Mouse (Mus musculus) lung, embryonic 16.5 days (tissue): ENCODE measurements at regions not wholly inside any gene's neighbourhood (a gene's known extent, or its start where the extent isn't known, plus 50 kb on each side); places are given as distances from the start of the nearest gene placed in this dataset.

ENCODE experiments used
- ATAC-seq: fragments of 200-750 bp; cut with Nextera tagmentation; 2 replicates; pipeline ENCODE4 v1.8.0; 2017; ENCODE audit warnings: low read depth, mild to moderate bottlenecking, moderate library complexity
- H3K27ac ChIP-seq: fragments of 300-500 bp; sonication (generic); 2 replicates; pipeline ENCODE4 v1.5.1; 2014; ENCODE audit warnings: mild to moderate bottlenecking, control low read depth, low read length
- H3K27me3 ChIP-seq: fragments of 300-500 bp; sonication (generic); 2 replicates; pipeline ENCODE4 v1.6.1; 2014; ENCODE audit warnings: low read depth, low read length, mixed read lengths; ENCODE audit not compliant: control insufficient read depth, insufficient read depth
- H3K36me3 ChIP-seq: fragments of 300-500 bp; sonication (generic); 2 replicates; pipeline ENCODE4 v1.6.1; 2014; ENCODE audit warnings: low read length; ENCODE audit not compliant: control insufficient read depth, insufficient read depth
- H3K4me1 ChIP-seq: fragments of 300-500 bp; sonication (generic); replicated peaks from 2 replicates; pipeline ENCODE4 v1.6.1; 2014; ENCODE audit warnings: low read length, mixed read lengths; ENCODE audit not compliant: control insufficient read depth, insufficient read depth
- H3K4me2 ChIP-seq: fragments of 300-500 bp; sonication (generic); 2 replicates; pipeline ENCODE4 v1.6.1; 2014; ENCODE audit warnings: low read depth, low read length, control low read depth
- H3K4me3 ChIP-seq: fragments of 300-500 bp; sonication (generic); 2 replicates; pipeline ENCODE4 v1.5.1; 2014; ENCODE audit warnings: mild to moderate bottlenecking, low read length, control low read depth
- H3K9ac ChIP-seq: fragments of 300-500 bp; sonication (generic); 2 replicates; pipeline ENCODE4 v1.6.1; 2014; ENCODE audit warnings: low read length, control low read depth
- H3K9me3 ChIP-seq: fragments of 300-500 bp; sonication (generic); 2 replicates; pipeline ENCODE4 v1.6.1; 2016; ENCODE audit warnings: low read length; ENCODE audit not compliant: control insufficient read depth
- WGBS: fragments of 180-500 bp; shearing (Covaris S2); extraction: QIAGEN DNeasy Blood & Tissue Kit; methylation state at CpG from one replicate; pipeline ENCODE4 v1.1.7; 2014; 5-methylcytosine and 5-hydroxymethylcytosine counted together

GRCm38 (mm10) chr10:19412926-19413325, 56.6 kb downstream of the Olig3 start:
- H3K4me3 ChIP-seq = no peak overlapping the region
- no peak overlapping the region for H3K4me2 ChIP-seq
- no peaks in the 10 kb centered on the region for H3K36me3 ChIP-seq
- ATAC-seq = no peak
- WGBS = 49% methylated on average over 2 of the region's 2 CpGs
- no peak overlapping the region for H3K9ac ChIP-seq
- H3K27me3 ChIP-seq = peaks cover 3% of the 10 kb centered on the region; the same call in 1 of the 2 replicates
- no peaks in the 10 kb centered on the region for H3K4me1 ChIP-seq
- no peak overlapping the region for H3K27ac ChIP-seq
- H3K9me3 ChIP-seq = no peaks in the 10 kb centered on the region

GRCm38 (mm10) chr10:19413935-19414334, 57.6 kb downstream of the Olig3 start:
- H3K4me1 ChIP-seq = no peaks in the 10 kb centered on the region
- H3K4me2 ChIP-seq = no peak overlapping the region
- H3K36me3 ChIP-seq = no peaks in the 10 kb centered on the region
- H3K9ac ChIP-seq = no peak overlapping the region
- H3K9me3 ChIP-seq = no peaks in the 10 kb centered on the region
- H3K27me3 ChIP-seq = peaks cover 3% of the 10 kb centered on the region; the same call in 1 of the 2 replicates
- WGBS = 44% methylated on average over 5 of the region's 5 CpGs
- no peak overlapping the region for H3K4me3 ChIP-seq
- ATAC-seq = no peak
- H3K27ac ChIP-seq = no peak overlapping the region

GRCm38 (mm10) chr10:19414834-19415233, 58.5 kb downstream of the Olig3 start:
- no peaks in the 10 kb centered on the region for H3K4me1 ChIP-seq
- H3K4me3 ChIP-seq = no peak overlapping the region
- no peak overlapping the region for H3K27ac ChIP-seq
- H3K4me2 ChIP-seq = no peak overlapping the region
- peaks cover 3% of the 10 kb centered on the region; the same call in 1 of the 2 replicates for H3K27me3 ChIP-seq
- H3K9ac ChIP-seq = no peak overlapping the region
- H3K36me3 ChIP-seq = no peaks in the 10 kb centered on the region
- WGBS = 50% methylated on average over 5 of the region's 5 CpGs
- no peaks in the 10 kb centered on the region for H3K9me3 ChIP-seq
- no peak for ATAC-seq

GRCm38 (mm10) chr10:19424030-19424429, 67.7 kb downstream of the Olig3 start:
- no peaks in the 10 kb centered on the region for H3K36me3 ChIP-seq
- ATAC-seq = no peak
- H3K4me1 ChIP-seq = no peaks in the 10 kb centered on the region
- H3K4me2 ChIP-seq = no peak overlapping the region
- no peak overlapping the region for H3K4me3 ChIP-seq
- no peak overlapping the region for H3K27ac ChIP-seq
- WGBS = 54% methylated on average over 1 of the region's 1 CpGs
- no peak overlapping the region for H3K9ac ChIP-seq
- H3K9me3 ChIP-seq = no peaks in the 10 kb centered on the region
- H3K27me3 ChIP-seq = no peaks in the 10 kb centered on the region

DNA sequence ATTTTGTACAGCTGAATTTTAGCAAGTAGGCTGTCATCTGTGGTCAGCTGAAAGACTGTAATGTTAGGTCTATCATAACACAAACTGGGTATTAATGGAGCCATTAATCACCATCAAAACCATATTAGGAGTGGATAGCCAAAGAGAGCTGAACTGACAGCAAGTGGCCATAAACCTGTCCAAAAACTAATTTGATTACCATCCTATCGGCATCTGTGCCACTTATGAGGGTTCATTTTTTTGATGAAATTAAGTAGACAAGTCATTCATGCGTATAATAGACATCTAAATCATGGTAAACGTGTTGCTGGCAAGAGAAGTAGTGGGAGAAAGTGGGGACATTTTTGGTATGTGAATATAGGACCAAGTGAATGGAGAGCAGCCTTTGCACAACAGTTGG, 68.6 kb downstream of the Olig3 start:
- Histone ChIP-seq H3K9ac (no peak overlapping the region), H3K36me3 (no peaks in the 10 kb centered on the region), H3K4me1 (no peaks in the 10 kb centered on the region), H3K27ac (no peak overlapping the region), H3K9me3 (no peaks in the 10 kb centered on the region), H3K4me2 (no peak overlapping the region), H3K4me3 (no peak overlapping the region), H3K27me3 (no peaks in the 10 kb centered on the region)
- 63% methylated on average over 3 of the region's 3 CpGs for WGBS
- ATAC-seq = no peak

GRCm38 (mm10) chr10:19426835-19427234, 70.5 kb downstream of the Olig3 start:
- H3K36me3 ChIP-seq = no peaks in the 10 kb centered on the region
- H3K27me3 ChIP-seq = no peaks in the 10 kb centered on the region
- H3K9ac ChIP-seq = no peak overlapping the region
- no peaks in the 10 kb centered on the region for H3K4me1 ChIP-seq
- H3K4me3 ChIP-seq = no peak overlapping the region
- no peak overlapping the region for H3K4me2 ChIP-seq
- H3K9me3 ChIP-seq = no peaks in the 10 kb centered on the region
- no peak for ATAC-seq
- H3K27ac ChIP-seq = no peak overlapping the region
- WGBS = 64% methylated on average over 3 of the region's 3 CpGs

GRCm38 (mm10) chr10:19432515-19432914, 76.2 kb downstream of the Olig3 start:
- Histone ChIP-seq H3K36me3 (no peaks in the 10 kb centered on the region), H3K4me3 (no peak overlapping the region), H3K9ac (no peak overlapping the region), H3K4me2 (no peak overlapping the region), H3K4me1 (no peaks in the 10 kb centered on the region), H3K9me3 (no peaks in the 10 kb centered on the region), H3K27me3 (no peaks in the 10 kb centered on the region), H3K27ac (no peak overlapping the region)
- 82% methylated on average over 4 of the region's 4 CpGs for WGBS
- no peak for ATAC-seq

DNA sequence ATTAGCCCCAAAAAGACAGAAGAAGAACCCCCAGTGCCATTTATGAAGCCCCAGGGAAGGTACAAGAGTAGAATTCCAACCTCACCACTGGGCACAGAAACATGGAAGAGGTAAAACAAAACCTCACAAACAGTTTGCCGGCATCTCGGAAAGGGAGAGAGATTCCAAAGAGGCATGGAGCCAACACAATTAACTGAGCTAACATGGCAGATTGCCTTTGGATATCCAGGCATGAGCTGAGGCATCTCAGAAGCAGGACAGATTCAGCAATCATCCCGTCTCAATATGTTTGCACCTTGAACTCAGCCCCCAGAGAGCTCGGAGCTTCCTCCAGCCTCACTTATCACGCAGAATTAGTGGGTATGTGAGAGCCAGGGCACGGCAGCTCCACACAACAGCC, 78.3 kb downstream of the Olig3 start:
- no peak overlapping the region for H3K4me2 ChIP-seq
- no peak overlapping the region for H3K27ac ChIP-seq
- H3K9me3 ChIP-seq = no peaks in the 10 kb centered on the region
- no peak for ATAC-seq
- H3K4me3 ChIP-seq = no peak overlapping the region
- H3K4me1 ChIP-seq = no peaks in the 10 kb centered on the region
- 65% methylated on average over 6 of the region's 6 CpGs for WGBS
- H3K27me3 ChIP-seq = no peaks in the 10 kb centered on the region
- no peaks in the 10 kb centered on the region for H3K36me3 ChIP-seq
- H3K9ac ChIP-seq = no peak overlapping the region

GRCm38 (mm10) chr10:19441807-19442206, 85.5 kb downstream of the Olig3 start:
- WGBS = 46% methylated on average over 12 of the region's 12 CpGs
- H3K27ac ChIP-seq = no peak overlapping the region
- no peaks in the 10 kb centered on the region for H3K36me3 ChIP-seq
- no peak overlapping the region for H3K9ac ChIP-seq
- H3K4me1 ChIP-seq = 0 out of 2 replicates have a peak, but pooled peaks cover 5% of the 10 kb centered on the region
- no peak for ATAC-seq
- no peak overlapping the region for H3K4me3 ChIP-seq
- H3K9me3 ChIP-seq = no peaks in the 10 kb centered on the region
- no peak overlapping the region for H3K4me2 ChIP-seq
- H3K27me3 ChIP-seq = peaks cover 2% of the 10 kb centered on the region; the same call in 1 of the 2 replicates

- no peak overlapping the region for H3K4me3 ChIP-seq
- no peaks in the 10 kb centered on the region for H3K9me3 ChIP-seq
- no peak overlapping the region for H3K4me2 ChIP-seq
- ATAC-seq = no peak
- 0 out of 2 replicates have a peak, but pooled peaks cover 5% of the 10 kb centered on the region for H3K4me1 ChIP-seq
- H3K27me3 ChIP-seq = peaks cover 2% of the 10 kb centered on the region; the same call in 1 of the 2 replicates
- no peak overlapping the region for H3K9ac ChIP-seq
- WGBS = 32% methylated on average over 8 of the region's 8 CpGs
- H3K27ac ChIP-seq = no peak overlapping the region
- no peaks in the 10 kb centered on the region for H3K36me3 ChIP-seq
These were observed 87.2 kb downstream of the Olig3 start for GRCm38 (mm10) chr10:19443516-19443915.
